Mouse (Mus musculus) cerebellum, adult 2 months (tissue): Measurements from ENCODE around the gene Itgb7. TPM values are rescaled to one million over a fixed set of nuclear protein-coding genes. Genes with fewer than 3 reads are reported as not detected.

ENCODE experiments used
- DNase-seq, 2 experiments: peaks; one replicate each; pipeline ENCODE4 v3.0.0; 2021
- H3K27ac ChIP-seq: fragments of 200-500 bp; 2 replicates; pipeline ENCODE4 v1.5.1; 2012; ENCODE audit warnings: low read length, control low read depth, inconsistent platforms; ENCODE audit not compliant: insufficient read depth
- H3K27me3 ChIP-seq: fragments of 200-500 bp; 2 replicates; pipeline ENCODE4 v1.6.1; 2012; ENCODE audit warnings: inconsistent platforms, mild to moderate bottlenecking, low read length, moderate library complexity; ENCODE audit not compliant: control insufficient read depth, insufficient read depth
- H3K4me1 ChIP-seq: fragments of 200-500 bp; 2 replicates; pipeline ENCODE4 v1.6.1; 2011; ENCODE audit warnings: low read length; ENCODE audit not compliant: control insufficient read depth, insufficient read depth
- H3K4me3 ChIP-seq: fragments of 200-500 bp; replicated peaks from 2 replicates; pipeline ENCODE3; 2011; ENCODE audit warnings: mild to moderate bottlenecking, low read depth, low read length, control low read depth; ENCODE audit not compliant: insufficient read depth
- CTCF ChIP-seq: fragments of 200-500 bp; IDR thresholded peaks from 2 replicates; pipeline ENCODE4 v1.5.1; 2011; ENCODE audit warnings: low read depth, mild to moderate bottlenecking, control low read depth, low read length, moderate library complexity, borderline replicate concordance; ENCODE audit not compliant: insufficient read depth
- POLR2A ChIP-seq: fragments of 200-500 bp; IDR thresholded peaks from 2 replicates; pipeline ENCODE4 v1.6.1; 2011; ENCODE audit warnings: low read length, control low read depth, borderline replicate concordance; ENCODE audit not compliant: insufficient read depth
- WGBS: fragments of 180-500 bp; shearing (Covaris S2); methylation state at CpG from one replicate; pipeline ENCODE4 v1.1.7; 2018; 5-methylcytosine and 5-hydroxymethylcytosine counted together
- polyA plus RNA-seq: library from polyadenylated mRNA; depleted of rRNA; stranded (reverse); fragments of >200 nt; gene quantifications from 2 replicates; pipeline ENCODE4 v1.2.3, GENCODE M21; 2012

Gene Itgb7
- polyA plus RNA-seq, 1 experiment, result 5.2 TPM

DNA sequence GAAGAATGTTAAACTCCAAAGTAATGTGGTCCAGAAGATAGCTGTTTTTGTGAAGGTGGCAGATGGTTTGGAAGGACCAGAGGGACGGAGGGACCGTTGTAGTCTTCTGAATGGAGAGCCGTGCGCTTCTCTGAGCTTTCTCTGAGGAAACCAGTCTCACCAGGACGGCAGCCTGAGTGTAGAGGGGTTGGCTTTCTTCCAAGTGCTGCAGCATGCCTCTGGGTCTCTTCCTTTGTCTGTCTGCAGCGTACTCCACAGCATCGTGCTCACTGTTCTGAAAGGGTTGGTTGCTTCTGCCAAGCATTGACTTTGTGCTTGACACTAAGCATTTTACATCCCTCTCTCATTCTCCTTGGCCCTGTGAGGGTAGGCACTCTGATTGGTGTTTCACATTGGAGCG lies 26.0 kb downstream of the Itgb7 start:
- Histone ChIP-seq H3K27me3 (no peaks in the 10 kb centered on the region), H3K4me1 (peaks cover 19% of the 10 kb centered on the region)

GRCm38 (mm10) chr15:102204674-102205505 lies 26.9 kb downstream of the Itgb7 start, which contains the start of gene Csad:
Gene Csad, minus strand, starts transcription at chr15:102204724.
- WGBS, result 31% methylated on average over 19 of the region's 19 CpGs
- H3K4me1 ChIP-seq, result peaks cover 16% of the 10 kb centered on the region

More for the DNA sequence above, 26.0 kb downstream of the Itgb7 start:
- no peak for TF ChIP-seq CTCF
- TF ChIP-seq POLR2A, result no peak
- DNase-seq, result peak; percentile 49 to 64
- 5% methylated on average over 8 of the region's 8 CpGs for WGBS
- peak overlapping the region; percentile 35; the same call in 1 of the 2 replicates for H3K27ac ChIP-seq
- H3K4me3 ChIP-seq, result peak overlapping the region; percentile 34

DNA sequence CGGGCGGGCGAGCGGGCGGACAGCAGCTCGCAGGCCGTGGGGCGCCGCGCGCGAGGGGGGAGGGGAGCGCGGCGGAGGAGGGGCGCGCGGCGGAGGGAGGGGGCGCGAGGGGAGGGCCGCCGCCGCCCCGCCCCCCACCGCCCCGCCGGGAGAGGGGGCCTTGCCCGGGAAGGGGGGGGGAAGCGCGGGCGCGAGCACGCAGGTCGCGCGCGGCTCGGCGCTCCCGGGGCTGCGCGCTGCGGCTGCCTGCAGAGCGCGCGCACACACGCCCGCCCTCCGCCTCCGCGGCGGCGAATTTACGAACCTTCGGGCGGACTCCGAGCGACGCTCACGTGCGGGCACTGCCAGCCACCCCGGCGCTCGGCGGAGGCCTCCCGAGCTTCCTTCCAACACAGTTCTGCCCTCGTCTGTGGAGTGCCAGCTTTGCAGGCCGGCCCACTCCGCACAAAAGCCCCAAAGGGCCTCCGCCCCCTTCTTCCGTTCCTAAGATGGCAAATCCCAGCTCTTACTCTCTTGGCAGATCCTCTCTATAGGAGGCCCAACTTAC lies 27.8 kb downstream of the Itgb7 start:
- 0% methylated on average over 33 of the region's 72 CpGs for WGBS
- DNase-seq, result peak; percentile 74 to 76
- Histone ChIP-seq H3K27me3 (no peaks in the 10 kb centered on the region), H3K4me1 (peaks cover 16% of the 10 kb centered on the region), H3K27ac (peak overlapping the region; percentile 78), H3K4me3 (peak overlapping the region; percentile 86)
- TF ChIP-seq POLR2A (no peak), CTCF (no peak)

More at GRCm38 (mm10) chr15:102204674-102205505, 26.9 kb downstream of the Itgb7 start, which contains the start of gene Csad:
- TF ChIP-seq POLR2A (no peak), CTCF (no peak)
- no peak for DNase-seq
- Histone ChIP-seq H3K4me3 (peak within 1 kb of the TSS; percentile 86), H3K27me3 (no peaks in the 10 kb centered on the region), H3K27ac (peak within 1 kb of the TSS; percentile 78)

DNA sequence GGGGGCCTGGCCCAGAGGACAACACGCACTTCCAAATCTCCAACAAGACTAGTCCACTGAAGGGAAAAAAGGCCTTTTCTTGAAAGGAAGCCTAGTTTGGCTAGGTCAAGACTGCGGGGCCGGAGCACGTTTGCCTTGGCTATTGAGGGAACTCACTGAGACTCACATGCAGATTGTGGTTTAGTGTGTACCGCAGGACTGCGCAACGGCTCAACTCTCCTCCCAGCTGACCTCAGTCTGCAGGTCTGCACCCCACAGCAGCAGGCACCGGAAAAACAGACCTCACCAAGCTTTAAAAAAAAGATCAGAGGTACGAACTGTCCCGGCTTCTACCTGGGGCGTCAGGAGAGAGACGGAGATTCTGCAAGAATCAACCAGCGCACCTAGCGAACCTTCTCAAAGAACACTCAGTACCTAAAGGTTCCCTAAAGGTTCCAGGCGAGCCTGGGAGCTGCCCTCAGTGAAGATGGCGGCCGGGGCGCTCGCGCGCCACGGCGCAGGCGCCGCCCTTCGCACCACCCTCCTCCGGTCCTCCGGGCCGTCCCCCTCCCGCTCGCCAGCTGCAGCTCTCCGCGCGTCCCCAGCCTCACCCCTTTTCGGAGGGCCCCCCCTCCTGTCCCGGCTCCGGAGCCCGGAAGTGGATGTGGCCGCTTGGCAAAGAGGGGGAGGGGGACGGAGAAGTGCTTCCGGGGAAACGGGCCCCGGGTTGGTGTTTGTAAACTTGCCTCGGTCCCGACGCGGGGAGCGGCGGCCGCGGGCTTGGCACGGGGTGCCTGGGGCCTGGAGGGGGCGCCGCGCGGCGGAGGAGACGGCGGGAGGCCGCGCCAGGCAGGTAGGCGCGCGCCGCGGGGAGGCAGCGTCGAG lies 28.5 kb downstream of the Itgb7 start, which contains the start of gene Zfp740:
Zfp740 (plus strand) TSS at position 279 of the 864 bp plus-strand sequence.
- Histone ChIP-seq H3K4me3 (peak within 1 kb of the TSS; percentile 86), H3K27me3 (no peaks in the 10 kb centered on the region), H3K27ac (peak within 1 kb of the TSS; percentile 78), H3K4me1 (peaks cover 16% of the 10 kb centered on the region)
- no peak for TF ChIP-seq CTCF
- TF ChIP-seq POLR2A, result peak; percentile 84; the same call in 1 of the 2 replicates
- peak; percentile 93 to 97 for DNase-seq
- WGBS, result under 1% methylated on average over 52 of the region's 68 CpGs

GRCm38 (mm10) chr15:102198841-102199240 lies 32.9 kb downstream of the Itgb7 start:
- Histone ChIP-seq H3K4me3 (no peak overlapping the region), H3K27me3 (no peaks in the 10 kb centered on the region), H3K27ac (no peak overlapping the region), H3K4me1 (no peaks in the 10 kb centered on the region)
- 81% methylated on average over 4 of the region's 4 CpGs for WGBS
- no peak for TF ChIP-seq CTCF
- TF ChIP-seq POLR2A, result no peak
- DNase-seq, result no peak

DNA sequence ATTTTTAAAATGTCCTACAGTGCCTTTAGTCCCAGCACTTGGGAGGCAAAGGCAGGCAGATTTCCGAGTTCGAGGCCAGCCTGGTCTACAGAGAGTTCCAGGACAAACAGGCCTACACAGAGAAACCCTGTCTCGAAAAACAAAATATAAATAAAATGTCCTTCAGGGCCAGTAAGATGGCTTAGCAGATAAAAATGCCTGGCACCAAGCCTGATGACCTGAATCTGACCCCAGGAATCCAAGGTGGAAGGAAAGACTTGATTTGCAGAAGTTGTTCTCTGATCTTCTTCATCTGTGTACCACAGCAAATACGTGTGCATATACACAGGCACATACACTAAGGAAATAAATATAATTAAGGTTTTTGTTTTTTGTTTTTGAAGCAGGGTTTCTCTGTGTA lies 36.4 kb downstream of the Itgb7 start:
- Histone ChIP-seq H3K27me3 (no peaks in the 10 kb centered on the region), H3K4me1 (no peaks in the 10 kb centered on the region), H3K4me3 (no peak overlapping the region), H3K27ac (no peak overlapping the region)
- 85% methylated on average over 4 of the region's 4 CpGs for WGBS
- no peak for TF ChIP-seq CTCF
- TF ChIP-seq POLR2A, result no peak
- DNase-seq, result no peak

- TF ChIP-seq POLR2A, result no peak
- no peak for TF ChIP-seq CTCF
- no peaks in the 10 kb centered on the region for H3K27me3 ChIP-seq
- H3K4me1 ChIP-seq, result no peaks in the 10 kb centered on the region
- H3K27ac ChIP-seq, result no peak overlapping the region
- 79% methylated on average over 4 of the region's 4 CpGs for WGBS
- no peak overlapping the region for H3K4me3 ChIP-seq
- no peak for DNase-seq
Observed at GRCm38 (mm10) chr15:102194439-102194838, 37.3 kb downstream of the Itgb7 start.
